Mouse (Mus musculus) hindbrain, postnatal 0 days (tissue): ENCODE measurements around the gene Cerk. TPM values are rescaled to one million over a fixed set of nuclear protein-coding genes. Genes with fewer than 3 reads are reported as not detected.
"Not testable (repeated sequence)": the region's sequence is repeated elsewhere in the genome, so short reads cannot be mapped to it uniquely, and the experiment has no call there.

Experiments used
- ATAC-seq: fragments of 200-750 bp; cut with Nextera tagmentation; 2 replicates; pipeline ENCODE4 v1.8.0; 2017; ENCODE audit warnings: mild to moderate bottlenecking, moderate TSS enrichment, moderate library complexity
- DNase-seq: peaks from one replicate; pipeline ENCODE4 v3.0.0-alpha.2; 2015; ENCODE audit warnings: low spot score
- H3K27ac ChIP-seq: fragments of 300-500 bp; sonication (generic); 2 replicates; pipeline ENCODE4 v1.5.1; 2014; ENCODE audit warnings: mild to moderate bottlenecking
- H3K27me3 ChIP-seq: fragments of 300-500 bp; sonication (generic); 2 replicates; pipeline ENCODE4 v1.6.1; 2014; ENCODE audit warnings: low read length, mixed read lengths; ENCODE audit not compliant: insufficient read depth
- H3K36me3 ChIP-seq: fragments of 300-500 bp; sonication (generic); 2 replicates; pipeline ENCODE4 v1.6.1; 2014; ENCODE audit warnings: low read length, mixed read lengths; ENCODE audit not compliant: insufficient read depth
- H3K4me1 ChIP-seq: fragments of 300-500 bp; sonication (generic); 2 replicates; pipeline ENCODE4 v1.6.1; 2014; ENCODE audit warnings: antibody characterized with exemption, low read length, mixed read lengths; ENCODE audit not compliant: insufficient read depth
- H3K4me2 ChIP-seq: fragments of 300-500 bp; sonication (generic); 2 replicates; pipeline ENCODE4 v1.6.1; 2014; ENCODE audit warnings: low read depth, mild to moderate bottlenecking, low read length, moderate library complexity, mixed read lengths
- H3K4me3 ChIP-seq: fragments of 300-500 bp; sonication (generic); 2 replicates; pipeline ENCODE4 v1.5.1; 2014; ENCODE audit warnings: low read length
- H3K9ac ChIP-seq: fragments of 300-500 bp; sonication (generic); replicated peaks from 2 replicates; pipeline ENCODE4 v1.6.1; 2014; ENCODE audit warnings: mild to moderate bottlenecking, low read length, moderate library complexity, mixed read lengths
- H3K9me3 ChIP-seq: fragments of 300-500 bp; sonication (generic); 2 replicates; pipeline ENCODE4 v1.6.1; 2016; ENCODE audit warnings: low read length, mixed read lengths
- CTCF ChIP-seq: IDR thresholded peaks from 2 replicates; pipeline ENCODE4 v1.5.1; 2016; ENCODE audit warnings: antibody characterized with exemption, control low read depth, low read depth
- WGBS: fragments of 180-500 bp; shearing (Covaris S2); extraction: QIAGEN DNeasy Blood & Tissue Kit; methylation state at CpG from one replicate; pipeline ENCODE4 v1.1.7; 2014; 5-methylcytosine and 5-hydroxymethylcytosine counted together
- polyA plus RNA-seq: library from polyadenylated mRNA; unstranded; fragments of >200 nt; fragmentation: Nextera tagmentation; extraction: Ambion mirVana; gene quantifications from 2 replicates; pipeline ENCODE4 v1.2.1, GENCODE M21; 2015
- total RNA-seq: library from RNA; depleted of rRNA; stranded (reverse); fragments of >200 nt; gene quantifications from 2 replicates; pipeline ENCODE4 v1.2.3, GENCODE M21; 2014

The Cerk gene
- total and polyA plus RNA-seq, 2 experiments from 2014 or later, result 23.4 to 46.3 TPM

DNA sequence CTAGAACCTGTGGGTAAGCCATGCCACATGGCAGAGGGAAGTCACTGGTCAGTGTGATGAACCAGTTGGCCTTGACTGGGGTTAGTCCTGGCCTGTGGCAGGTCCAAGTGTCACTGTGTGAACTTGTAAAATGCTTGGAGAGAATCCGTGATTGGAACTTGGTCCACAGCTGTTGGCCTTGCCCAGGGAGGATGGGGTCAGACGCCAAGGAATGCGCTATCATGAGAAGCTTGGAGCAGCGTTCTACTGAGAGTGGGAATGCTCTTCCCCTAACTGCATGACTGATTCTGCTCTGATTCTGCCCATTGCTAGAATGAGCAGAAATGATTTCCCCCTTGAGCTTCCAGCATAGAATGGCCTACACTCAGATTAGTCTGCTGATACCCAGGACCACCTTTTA, 34.8 kb upstream of the Cerk start:
- TF ChIP-seq CTCF, result no peak
- Histone ChIP-seq H3K4me2 (no peak overlapping the region), H3K4me3 (no peak overlapping the region), H3K9me3 (no peaks in the 10 kb centered on the region), H3K27me3 (no peaks in the 10 kb centered on the region), H3K27ac (no peak overlapping the region), H3K4me1 (no peaks in the 10 kb centered on the region), H3K9ac (no peak overlapping the region), H3K36me3 (no peaks in the 10 kb centered on the region)
- WGBS, result 82% methylated on average over 4 of the region's 4 CpGs
- DNase-seq (no peak), ATAC-seq (no peak)

GRCm38 (mm10) chr15:86220229-86220630, 34.3 kb upstream of the Cerk start:
- H3K27ac ChIP-seq, result no peak overlapping the region
- DNase-seq (no peak), ATAC-seq (no peak)
- H3K27me3 ChIP-seq, result no peaks in the 10 kb centered on the region
- no peak overlapping the region for H3K4me3 ChIP-seq
- no peak for TF ChIP-seq CTCF
- H3K4me1 ChIP-seq, result peaks cover 2% of the 10 kb centered on the region; the same call in 1 of the 2 replicates
- no peaks in the 10 kb centered on the region for H3K9me3 ChIP-seq
- H3K4me2 ChIP-seq, result no peak overlapping the region
- H3K36me3 ChIP-seq, result no peaks in the 10 kb centered on the region
- 71% methylated on average over 5 of the region's 5 CpGs for WGBS
- no peak overlapping the region for H3K9ac ChIP-seq

DNA sequence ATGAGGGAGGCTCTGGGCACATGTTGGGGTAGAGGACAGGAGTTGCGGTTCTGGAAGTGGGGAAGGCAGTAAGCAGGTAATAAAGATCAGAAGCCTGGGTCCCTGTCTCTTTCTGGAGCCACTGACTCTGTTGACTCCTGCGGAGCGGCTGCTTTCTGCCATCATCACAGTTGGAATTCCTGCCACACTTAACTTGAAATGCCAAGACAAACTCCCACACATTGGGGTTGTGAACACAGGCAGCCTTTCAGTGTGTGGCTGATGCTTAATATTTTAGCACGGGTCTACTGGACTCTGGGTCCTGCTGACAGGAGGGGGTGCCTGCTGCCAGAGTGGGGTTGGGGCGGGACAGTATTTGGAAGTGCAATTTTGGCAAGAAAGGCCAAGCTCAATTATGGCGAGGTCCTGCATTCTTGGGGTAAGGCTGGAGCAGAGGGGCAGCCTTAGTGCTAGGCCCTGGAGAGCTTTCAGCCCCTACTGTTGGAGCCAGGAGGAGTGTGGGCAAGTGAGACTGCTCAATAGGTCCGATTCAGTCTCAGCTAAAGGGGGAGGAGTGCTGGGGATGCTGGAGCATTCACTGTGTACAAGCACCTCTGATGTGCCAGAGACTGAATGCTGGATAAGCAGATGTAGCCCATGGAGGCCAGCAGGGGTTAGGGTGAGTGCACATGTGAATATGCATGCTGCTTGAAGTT, 33.7 kb upstream of the Cerk start:
- Histone ChIP-seq H3K9ac (no peak overlapping the region), H3K27me3 (no peaks in the 10 kb centered on the region), H3K4me2 (no peak overlapping the region), H3K36me3 (no peaks in the 10 kb centered on the region), H3K9me3 (no peaks in the 10 kb centered on the region), H3K27ac (peak overlapping the region; percentile 26; the same call in 1 of the 2 replicates), H3K4me1 (peaks cover 7% of the 10 kb centered on the region), H3K4me3 (no peak overlapping the region)
- TF ChIP-seq CTCF, result no peak
- ATAC-seq, result 0 out of 2 replicates have a peak, but pooled peaks have one; percentile 27
- DNase-seq, result no peak
- WGBS, result 67% methylated on average over 7 of the region's 7 CpGs

GRCm38 (mm10) chr15:86216641-86217040, 30.7 kb upstream of the Cerk start:
- not testable (repeated sequence) for H3K9ac ChIP-seq, H3K4me2 ChIP-seq, ATAC-seq, DNase-seq, H3K27ac ChIP-seq, H3K36me3 ChIP-seq, H3K4me3 ChIP-seq, H3K9me3 ChIP-seq, H3K27me3 ChIP-seq
- H3K4me1 ChIP-seq, result peaks cover 15% of the 10 kb centered on the region
- 86% methylated on average over 9 of the region's 9 CpGs for WGBS

DNA sequence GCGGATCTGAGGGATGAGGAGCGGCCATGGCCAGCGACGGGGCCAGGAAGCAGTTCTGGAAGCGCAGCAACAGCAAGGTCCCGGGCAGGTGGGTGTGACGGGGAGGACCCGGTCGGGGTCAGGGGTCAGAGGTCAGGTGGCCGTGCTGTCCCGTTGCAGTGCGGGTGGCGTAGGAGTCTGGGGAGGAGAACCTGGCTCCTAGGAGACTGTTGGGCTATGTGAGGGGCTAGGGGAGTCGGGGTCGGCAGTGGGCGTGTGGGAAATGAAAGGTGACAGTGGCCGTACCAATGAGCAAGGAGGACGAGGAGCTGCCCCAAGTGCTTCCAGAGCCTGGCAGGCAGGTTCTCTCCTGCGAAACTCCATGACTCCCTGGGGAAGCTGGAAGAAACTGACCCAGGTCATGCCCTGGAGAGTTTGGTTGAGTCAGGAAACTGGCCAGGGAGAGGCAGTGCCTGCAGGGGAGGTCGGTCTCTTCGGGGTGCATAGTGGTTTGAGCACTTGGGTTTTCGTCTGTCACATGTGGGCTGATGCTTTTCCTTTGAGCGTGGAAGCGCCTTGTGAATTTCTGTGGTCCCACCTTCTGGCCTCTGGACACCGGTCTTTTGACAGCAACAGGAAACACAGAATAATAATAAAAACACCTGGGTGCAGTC, 28.7 kb upstream of the Cerk start:
- H3K4me2 ChIP-seq, result peak overlapping the region; percentile 99
- ATAC-seq, result no peak

DNA sequence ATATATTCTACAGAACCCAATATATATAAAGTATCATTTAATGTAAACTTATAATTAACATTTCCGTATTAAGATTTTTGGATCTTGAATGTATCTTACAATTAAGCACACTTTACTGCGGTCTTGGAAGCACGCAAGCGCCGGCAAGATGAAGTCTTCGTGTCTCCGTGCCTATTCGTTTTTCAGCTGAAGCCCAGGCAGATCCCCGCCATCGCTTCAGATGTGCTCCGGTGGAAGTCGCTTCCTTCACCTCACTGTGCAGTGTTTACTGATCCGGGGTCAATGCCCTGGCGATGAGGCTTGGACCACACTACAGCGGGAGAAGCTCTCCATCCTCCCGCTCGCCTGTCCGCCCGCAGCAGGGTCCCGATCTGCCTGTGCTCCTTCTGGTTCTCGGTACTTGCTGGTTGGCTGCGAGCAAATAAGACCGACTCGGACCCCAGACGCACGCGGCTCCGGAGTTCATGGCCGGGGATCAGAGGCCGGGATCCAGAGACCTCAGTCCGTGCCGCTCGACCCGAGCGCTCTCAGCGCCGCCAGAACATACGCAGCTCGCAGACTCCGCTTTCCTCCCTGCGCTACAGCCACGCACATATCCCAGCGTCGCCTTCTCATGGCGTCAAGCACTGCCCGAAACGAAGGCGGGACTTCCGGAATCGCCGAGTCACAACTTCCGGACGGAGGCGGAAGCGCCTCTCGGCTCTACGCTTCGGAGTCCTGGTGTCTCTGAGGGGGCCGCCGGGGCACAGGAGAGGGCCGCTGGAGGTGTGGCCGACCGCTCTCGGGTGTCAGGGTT, 28.0 kb upstream of the Cerk start, which contains the start of gene Tbc1d22a:
Tbc1d22a (plus strand) TSS at position 707 of the 796 bp plus-strand sequence.
- Histone ChIP-seq H3K4me1 (peaks cover 15% of the 10 kb centered on the region), H3K4me3 (peak within 1 kb of the TSS; percentile 92), H3K9ac (peak within 1 kb of the TSS; percentile 85), H3K9me3 (no peaks in the 10 kb centered on the region), H3K27me3 (no peaks in the 10 kb centered on the region), H3K36me3 (no peaks in the 10 kb centered on the region), H3K4me2 (peak within 1 kb of the TSS; percentile 99), H3K27ac (peak within 1 kb of the TSS; percentile 94)
- DNase-seq (peak; percentile 97), ATAC-seq (peak; percentile 95)
- whole genome bisulfite sequencing, result under 1% methylated on average over 64 of the region's 64 CpGs
- no peak for TF ChIP-seq CTCF

More for the DNA sequence above, 28.7 kb upstream of the Cerk start:
- 12% methylated on average over 25 of the region's 25 CpGs for WGBS
- Histone ChIP-seq H3K27ac (peak overlapping the region; percentile 94), H3K36me3 (no peaks in the 10 kb centered on the region), H3K9me3 (no peaks in the 10 kb centered on the region), H3K4me3 (peak overlapping the region; percentile 92), H3K9ac (peak overlapping the region; percentile 85), H3K27me3 (no peaks in the 10 kb centered on the region), H3K4me1 (peaks cover 15% of the 10 kb centered on the region)
- DNase-seq, result no peak
- no peak for TF ChIP-seq CTCF

DNA sequence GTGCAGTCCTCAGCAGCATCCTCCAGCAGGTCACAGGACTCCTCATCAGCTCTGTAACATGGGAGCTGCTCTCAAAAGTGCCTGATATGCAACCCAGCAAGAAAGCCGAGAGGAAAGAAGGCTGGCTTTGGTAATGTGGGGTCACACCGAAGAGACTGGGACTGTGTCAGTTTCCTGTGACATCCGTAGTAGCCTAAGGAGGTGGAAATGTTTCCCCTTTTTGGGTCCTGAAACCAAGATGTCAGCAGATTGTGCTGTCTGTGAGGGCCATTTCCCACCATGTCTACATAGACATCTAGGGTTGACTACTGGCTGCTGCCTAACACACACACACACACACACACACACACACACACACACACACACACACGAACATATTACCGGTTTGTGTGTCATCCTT, 26.3 kb upstream of the Cerk start:
- not testable (repeated sequence) for H3K36me3 ChIP-seq, H3K9me3 ChIP-seq, DNase-seq, H3K27ac ChIP-seq, H3K4me2 ChIP-seq, H3K4me3 ChIP-seq, H3K27me3 ChIP-seq, ATAC-seq, H3K9ac ChIP-seq
- H3K4me1 ChIP-seq, result peaks cover 15% of the 10 kb centered on the region
- WGBS, result 88% methylated on average over 5 of the region's 5 CpGs
